Mouse (Mus musculus) myocyte (in vitro differentiated cells): ENCODE measurements around the gene Cenpp.

Experiments
- POLR2A ChIP-seq: IDR thresholded peaks from one replicate; pipeline ENCODE4 v1.6.1; 2011; ENCODE audit warnings: low read depth, mild to moderate bottlenecking, control low read depth, moderate library complexity; ENCODE audit not compliant: insufficient read length
- POLR2AphosphoS2 ChIP-seq: IDR thresholded peaks from one replicate; pipeline ENCODE4 v1.6.1; 2011; ENCODE audit warnings: low read depth, control low read depth; ENCODE audit not compliant: insufficient read length

DNA sequence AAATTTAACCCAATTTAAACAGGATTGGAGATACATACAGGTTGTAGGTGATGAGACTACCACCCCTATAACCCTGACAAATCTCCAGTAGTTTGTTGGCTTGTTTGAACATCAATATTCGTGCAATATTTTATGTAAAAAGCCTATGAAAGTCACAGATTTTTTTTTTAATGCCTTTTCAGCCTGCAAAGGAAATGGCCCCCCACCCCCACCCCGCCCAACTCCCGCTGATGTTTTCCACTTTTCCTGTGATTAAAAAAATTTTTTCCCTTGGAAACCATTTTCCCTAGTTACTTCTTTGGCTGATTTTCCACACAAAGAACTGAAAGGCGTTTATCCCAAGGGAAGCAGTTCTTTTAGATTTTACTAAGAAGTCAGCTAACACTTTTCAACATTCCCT, 148.1 kb downstream of the Cenpp start, which contains the start of gene Ecm2:
- TF ChIP-seq POLR2A (no peak), POLR2AphosphoS2 (no peak)
